Mouse (Mus musculus) stomach, postnatal 0 days (tissue): ENCODE data around the gene Cklf.
"Not testable (repeated sequence)": the region's sequence is repeated elsewhere in the genome, so short reads cannot be mapped to it uniquely, and the experiment has no call there.

Source experiments
- CTCF ChIP-seq: IDR thresholded peaks from 2 replicates; pipeline ENCODE4 v1.5.1; 2016; ENCODE audit warnings: antibody characterized with exemption, low read depth, mild to moderate bottlenecking, moderate library complexity
- EP300 ChIP-seq: optimal IDR thresholded peaks from 2 replicates; pipeline ENCODE3; 2016; ENCODE audit warnings: antibody characterized with exemption

DNA sequence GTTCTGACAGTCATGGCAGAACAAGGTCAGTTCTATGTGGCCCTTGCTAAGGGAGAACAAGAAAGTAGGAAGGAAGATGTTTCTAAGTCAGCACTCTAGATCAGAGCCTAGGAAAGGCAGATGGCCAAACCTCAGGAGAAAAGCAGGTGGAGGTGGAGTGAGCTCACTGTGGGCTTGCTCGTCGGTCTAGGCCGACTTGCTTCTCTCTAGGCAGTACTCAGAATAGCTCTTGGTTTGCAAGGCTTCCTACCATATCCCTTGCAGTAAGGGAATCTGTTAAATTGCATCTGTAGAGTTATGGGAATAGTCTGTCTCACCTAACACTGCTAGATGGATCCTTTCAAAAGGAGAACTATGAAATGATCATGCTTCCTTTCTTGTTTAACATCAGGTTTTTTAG is 61.4 kb downstream of the Cklf start:
- not testable (repeated sequence) for TF ChIP-seq EP300, CTCF
